Mouse (Mus musculus): ENCODE results near the gene Sec24a. TPM values are rescaled to one million over a fixed set of nuclear protein-coding genes. Genes with fewer than 3 reads are reported as not detected.
A peak's percentile ranks its signal among the peaks of the same experiment; 100 is the strongest.

Sec24a gene
- polyA plus RNA-seq, 1 experiment from 2014 or later: 17.1 TPM

GRCm38 (mm10) chr11:51688330-51689328 is 74.8 kb downstream of the Sec24a start, which contains the start of gene 0610009B22Rik:
Gene 0610009B22Rik (minus strand): TSS chr11:51688874.
- ATAC-seq (ENCODE audit: low read depth): peak; percentile 99

GRCm38 (mm10) chr11:51681976-51682374 is 81.5 kb downstream of the Sec24a start:
- WGBS: 49% methylated on average over 8 of the region's 8 CpGs
- Histone ChIP-seq H3K36me3 (ENCODE audit: control insufficient read depth, insufficient read depth, low read length) (peaks cover 11% of the 10 kb centered on the region), H3K27me3 (replicated peaks; ENCODE audit: control insufficient read depth, insufficient read depth, low read length) (no peaks in the 10 kb centered on the region), H3K9ac (ENCODE audit: low read depth, low read length) (no peak overlapping the region; the same call in 1 of the 2 replicates), H3K4me2 (ENCODE audit: low read depth, low read length) (no peak overlapping the region), H3K9me3 (ENCODE audit: control insufficient read depth, low read length) (no peaks in the 10 kb centered on the region), H3K27ac (replicated peaks; ENCODE audit: low read depth, low read length) (no peak overlapping the region), H3K4me1 (ENCODE audit: control insufficient read depth, insufficient read depth, low read length) (no peaks in the 10 kb centered on the region), H3K4me3 (ENCODE audit: low read depth, low read length) (no peak overlapping the region)
- DNase-seq (ENCODE audit: low spot score) (no peak), ATAC-seq (ENCODE audit: low read depth) (no peak)

More at GRCm38 (mm10) chr11:51688330-51689328, 74.8 kb downstream of the Sec24a start, which contains the start of gene 0610009B22Rik:
- Histone ChIP-seq H3K36me3 (ENCODE audit: control insufficient read depth, insufficient read depth, low read length) (peaks cover 22% of the 10 kb centered on the region), H3K27me3 (replicated peaks; ENCODE audit: control insufficient read depth, insufficient read depth, low read length) (no peaks in the 10 kb centered on the region), H3K4me3 (ENCODE audit: low read depth, low read length) (peak within 1 kb of the TSS; percentile 64), H3K9me3 (ENCODE audit: control insufficient read depth, low read length) (no peaks in the 10 kb centered on the region), H3K27ac (replicated peaks; ENCODE audit: low read depth, low read length) (peak within 1 kb of the TSS; percentile 99), H3K9ac (ENCODE audit: low read depth, low read length) (peak within 1 kb of the TSS; percentile 86), H3K4me1 (ENCODE audit: control insufficient read depth, insufficient read depth, low read length) (peaks cover 8% of the 10 kb centered on the region), H3K4me2 (ENCODE audit: low read depth, low read length) (peak within 1 kb of the TSS; percentile 80)
- under 1% methylated on average over 54 of the region's 60 CpGs for WGBS
- DNase-seq (ENCODE audit: low spot score): peak; percentile 100

- Histone ChIP-seq H3K9ac (ENCODE audit: low read depth, low read length) (no peak overlapping the region; the same call in 1 of the 2 replicates), H3K27me3 (replicated peaks; ENCODE audit: control insufficient read depth, insufficient read depth, low read length) (no peaks in the 10 kb centered on the region), H3K36me3 (ENCODE audit: control insufficient read depth, insufficient read depth, low read length) (peaks cover 11% of the 10 kb centered on the region), H3K4me2 (ENCODE audit: low read depth, low read length) (peak overlapping the region; percentile 26; the same call in 1 of the 2 replicates), H3K27ac (replicated peaks; ENCODE audit: low read depth, low read length) (no peak overlapping the region), H3K9me3 (ENCODE audit: control insufficient read depth, low read length) (no peaks in the 10 kb centered on the region), H3K4me1 (ENCODE audit: control insufficient read depth, insufficient read depth, low read length) (no peaks in the 10 kb centered on the region), H3K4me3 (ENCODE audit: low read depth, low read length) (no peak overlapping the region)
- peak; percentile 92 for DNase-seq (ENCODE audit: low spot score)
- 30% methylated on average over 13 of the region's 13 CpGs for WGBS
- peak; percentile 64 for ATAC-seq (ENCODE audit: low read depth)
Measured at GRCm38 (mm10) chr11:51681324-51681975, 82.0 kb downstream of the Sec24a start.

- Histone ChIP-seq H3K9ac (ENCODE audit: low read depth, low read length) (no peak overlapping the region), H3K36me3 (ENCODE audit: control insufficient read depth, insufficient read depth, low read length) (no peaks in the 10 kb centered on the region), H3K27me3 (replicated peaks; ENCODE audit: control insufficient read depth, insufficient read depth, low read length) (no peaks in the 10 kb centered on the region), H3K4me1 (ENCODE audit: control insufficient read depth, insufficient read depth, low read length) (no peaks in the 10 kb centered on the region), H3K27ac (replicated peaks; ENCODE audit: low read depth, low read length) (no peak overlapping the region), H3K9me3 (ENCODE audit: control insufficient read depth, low read length) (no peaks in the 10 kb centered on the region), H3K4me2 (ENCODE audit: low read depth, low read length) (no peak overlapping the region), H3K4me3 (ENCODE audit: low read depth, low read length) (no peak overlapping the region)
- WGBS: 72% methylated on average over 3 of the region's 3 CpGs
- ATAC-seq (ENCODE audit: low read depth) (no peak), DNase-seq (ENCODE audit: low spot score) (no peak)
Measured at GRCm38 (mm10) chr11:51679466-51679865, 84.0 kb downstream of the Sec24a start.

- 71% methylated on average over 6 of the region's 6 CpGs for WGBS
- H3K4me3 ChIP-seq (ENCODE audit: low read depth, low read length): no peak overlapping the region
Measured at GRCm38 (mm10) chr11:51677737-51678418, 85.6 kb downstream of the Sec24a start.

GRCm38 (mm10) chr11:51675386-51675785 is 88.0 kb downstream of the Sec24a start:
- Histone ChIP-seq H3K4me1 (ENCODE audit: control insufficient read depth, insufficient read depth, low read length) (no peaks in the 10 kb centered on the region), H3K27ac (replicated peaks; ENCODE audit: low read depth, low read length) (no peak overlapping the region), H3K9ac (ENCODE audit: low read depth, low read length) (no peak overlapping the region), H3K9me3 (ENCODE audit: control insufficient read depth, low read length) (no peaks in the 10 kb centered on the region), H3K4me2 (ENCODE audit: low read depth, low read length) (no peak overlapping the region), H3K36me3 (ENCODE audit: control insufficient read depth, insufficient read depth, low read length) (no peaks in the 10 kb centered on the region), H3K4me3 (ENCODE audit: low read depth, low read length) (no peak overlapping the region), H3K27me3 (replicated peaks; ENCODE audit: control insufficient read depth, insufficient read depth, low read length) (no peaks in the 10 kb centered on the region)
- no peak for ATAC-seq (ENCODE audit: low read depth)
- whole genome bisulfite sequencing: 79% methylated on average over 5 of the region's 5 CpGs
- no peak for DNase-seq (ENCODE audit: low spot score)

More at GRCm38 (mm10) chr11:51677737-51678418, 85.6 kb downstream of the Sec24a start:
- Histone ChIP-seq H3K9ac (ENCODE audit: low read depth, low read length) (no peak overlapping the region), H3K4me2 (ENCODE audit: low read depth, low read length) (no peak overlapping the region), H3K27me3 (replicated peaks; ENCODE audit: control insufficient read depth, insufficient read depth, low read length) (no peaks in the 10 kb centered on the region), H3K9me3 (ENCODE audit: control insufficient read depth, low read length) (no peaks in the 10 kb centered on the region), H3K4me1 (ENCODE audit: control insufficient read depth, insufficient read depth, low read length) (no peaks in the 10 kb centered on the region), H3K27ac (replicated peaks; ENCODE audit: low read depth, low read length) (no peak overlapping the region), H3K36me3 (ENCODE audit: control insufficient read depth, insufficient read depth, low read length) (no peaks in the 10 kb centered on the region)
- DNase-seq (ENCODE audit: low spot score): peak; percentile 39
- ATAC-seq (ENCODE audit: low read depth): 0 out of 2 replicates have a peak, but pooled peaks have one; percentile 17

- no peak overlapping the region for H3K9ac ChIP-seq (ENCODE audit: low read depth, low read length)
- no peak overlapping the region for H3K4me3 ChIP-seq (ENCODE audit: low read depth, low read length)
- H3K4me2 ChIP-seq (ENCODE audit: low read depth, low read length): no peak overlapping the region
- DNase-seq (ENCODE audit: low spot score): peak; percentile 53
- peak; percentile 57; the same call in 1 of the 2 replicates for ATAC-seq (ENCODE audit: low read depth)
- no peaks in the 10 kb centered on the region for H3K27me3 ChIP-seq (replicated peaks; ENCODE audit: control insufficient read depth, insufficient read depth, low read length)
- no peak overlapping the region; the same call in 1 of the 2 replicates for H3K27ac ChIP-seq (replicated peaks; ENCODE audit: low read depth, low read length)
- no peaks in the 10 kb centered on the region for H3K4me1 ChIP-seq (ENCODE audit: control insufficient read depth, insufficient read depth, low read length)
- no peaks in the 10 kb centered on the region for H3K9me3 ChIP-seq (ENCODE audit: control insufficient read depth, low read length)
- 59% methylated on average over 9 of the region's 9 CpGs for WGBS
- no peaks in the 10 kb centered on the region for H3K36me3 ChIP-seq (ENCODE audit: control insufficient read depth, insufficient read depth, low read length)
Measured at GRCm38 (mm10) chr11:51673291-51673690, 90.1 kb downstream of the Sec24a start.

- no peak overlapping the region for H3K4me3 ChIP-seq (ENCODE audit: low read depth, low read length)
- no peaks in the 10 kb centered on the region for H3K36me3 ChIP-seq (ENCODE audit: control insufficient read depth, insufficient read depth, low read length)
- no peaks in the 10 kb centered on the region for H3K9me3 ChIP-seq (ENCODE audit: control insufficient read depth, low read length)
- no peak overlapping the region for H3K27ac ChIP-seq (replicated peaks; ENCODE audit: low read depth, low read length)
- H3K4me2 ChIP-seq (ENCODE audit: low read depth, low read length): no peak overlapping the region
- no peaks in the 10 kb centered on the region for H3K4me1 ChIP-seq (ENCODE audit: control insufficient read depth, insufficient read depth, low read length)
- H3K27me3 ChIP-seq (replicated peaks; ENCODE audit: control insufficient read depth, insufficient read depth, low read length): no peaks in the 10 kb centered on the region
- H3K9ac ChIP-seq (ENCODE audit: low read depth, low read length): no peak overlapping the region
- peak; percentile 23 for DNase-seq (ENCODE audit: low spot score)
- 82% methylated on average over 2 of the region's 2 CpGs for WGBS
- ATAC-seq (ENCODE audit: low read depth): no peak
Measured at GRCm38 (mm10) chr11:51671376-51671775, 92.1 kb downstream of the Sec24a start.

Measured in embryonic facial prominence, embryonic 14.5 days (tissue).